Mouse (Mus musculus) testis, adult 2 months (tissue): ENCODE results near the gene Slc38a2.

Experiments used
- CTCF ChIP-seq: fragments of 200-500 bp; IDR thresholded peaks from 2 replicates; pipeline ENCODE4 v1.5.1; 2012; ENCODE audit warnings: low read depth, mild to moderate bottlenecking, inconsistent platforms, low read length, moderate library complexity; ENCODE audit not compliant: control insufficient read depth, insufficient read depth, insufficient replicate concordance
- POLR2A ChIP-seq: fragments of 200-500 bp; IDR thresholded peaks from 2 replicates; pipeline ENCODE4 v1.6.1; 2012; ENCODE audit warnings: low read depth, mild to moderate bottlenecking, inconsistent platforms, low read length, moderate library complexity; ENCODE audit not compliant: control insufficient read depth

DNA sequence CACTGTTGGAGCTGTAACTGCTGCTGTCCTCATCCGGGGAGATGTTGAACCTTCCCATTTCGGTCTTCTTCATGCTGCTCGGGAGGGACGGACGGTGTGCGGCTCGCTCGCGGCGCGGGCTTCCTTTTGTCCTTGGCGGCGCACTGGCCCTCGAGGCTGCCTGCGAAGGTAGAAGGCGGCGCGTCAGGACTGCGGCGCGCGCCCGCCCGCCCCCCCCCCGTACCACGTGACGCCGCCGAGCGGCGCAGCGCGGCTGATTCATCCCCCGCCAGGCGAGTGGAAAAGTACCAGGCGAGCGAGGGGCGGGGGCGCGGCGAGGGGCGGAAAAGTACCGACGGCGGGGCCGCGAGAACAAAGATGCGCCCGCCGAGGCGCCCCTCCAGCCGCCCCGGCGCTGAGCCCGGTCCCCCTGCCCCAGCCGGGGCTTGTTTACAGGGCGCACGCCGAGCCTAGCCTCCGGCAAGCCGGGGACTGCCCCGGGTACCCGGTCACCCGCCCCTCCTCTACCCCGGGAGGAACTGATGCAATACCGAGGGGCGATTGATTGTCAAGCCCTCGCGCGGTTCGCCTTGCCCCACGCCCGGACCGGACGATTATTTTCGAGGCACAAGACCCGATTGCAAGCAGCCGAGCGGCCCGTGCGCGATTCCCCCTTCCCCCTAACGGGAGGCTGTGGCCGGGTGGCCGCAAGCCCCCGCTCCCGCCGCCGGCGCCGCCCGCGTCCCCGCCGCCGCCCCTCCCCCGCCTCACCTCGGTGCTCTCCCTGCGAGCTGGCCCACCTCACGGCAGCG lies 677 bp downstream of the Slc38a2 start:
- peak; percentile 65 for TF ChIP-seq POLR2A
- no peak for TF ChIP-seq CTCF
